Mouse (Mus musculus) right cerebral cortex, postnatal 36 days (tissue): ENCODE results near the gene Cbr4.
A peak's percentile ranks its signal among the peaks of the same experiment; 100 is the strongest.

Experiments used
- DNase-seq, 2 experiments: peaks; one replicate each; pipeline ENCODE4 v3.0.0; 2022; ENCODE audit warnings: low spot score in 2 of 2, mixed read lengths in 1 of 2

Cbr4 gene

DNA sequence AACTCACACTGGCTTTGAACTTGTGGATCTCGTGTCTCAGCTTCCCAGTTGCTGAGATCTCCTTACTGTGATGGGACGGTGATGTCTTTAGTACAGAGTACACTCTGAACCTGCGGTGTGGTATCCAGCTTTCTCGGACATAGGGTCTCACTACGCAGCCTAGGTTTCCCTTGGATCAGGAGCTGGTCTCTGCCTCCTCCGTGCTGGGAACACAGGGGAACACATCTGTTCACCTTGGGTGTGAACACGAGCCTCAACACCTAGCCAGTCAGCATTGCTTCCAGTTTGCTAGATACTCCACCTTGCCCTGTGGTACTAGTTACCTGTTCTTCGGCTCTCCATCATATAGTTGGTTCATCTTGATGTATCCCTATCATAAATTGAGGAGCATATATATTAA, 1.1 kb downstream of the Cbr4 start:
- DNase-seq, result no peak

GRCm38 (mm10) chr8:61497110-61497509, 9.6 kb downstream of the Cbr4 start:
- no peak for DNase-seq

GRCm38 (mm10) chr8:61499035-61499434, 11.5 kb downstream of the Cbr4 start:
- DNase-seq, result no peak

DNA sequence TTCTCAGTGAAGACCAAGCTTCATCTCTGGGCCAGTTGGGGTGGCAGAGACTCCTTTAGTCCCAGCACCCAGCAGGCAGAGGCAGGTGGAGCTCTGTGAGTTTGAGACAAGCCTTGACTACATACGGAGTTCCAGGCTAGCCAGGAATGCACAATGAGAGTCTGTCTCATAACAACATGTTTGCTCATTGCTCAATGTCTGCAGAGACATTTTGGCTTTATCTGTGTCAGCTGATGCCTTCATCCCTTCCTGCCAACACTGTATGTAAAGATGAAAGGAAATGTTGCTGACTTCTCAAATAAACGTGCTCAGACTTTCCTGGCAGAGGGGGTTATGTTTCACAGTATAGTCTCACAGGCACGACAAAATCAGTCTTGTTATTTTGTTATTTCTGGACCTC, 13.4 kb downstream of the Cbr4 start:
- DNase-seq, result no peak

DNA sequence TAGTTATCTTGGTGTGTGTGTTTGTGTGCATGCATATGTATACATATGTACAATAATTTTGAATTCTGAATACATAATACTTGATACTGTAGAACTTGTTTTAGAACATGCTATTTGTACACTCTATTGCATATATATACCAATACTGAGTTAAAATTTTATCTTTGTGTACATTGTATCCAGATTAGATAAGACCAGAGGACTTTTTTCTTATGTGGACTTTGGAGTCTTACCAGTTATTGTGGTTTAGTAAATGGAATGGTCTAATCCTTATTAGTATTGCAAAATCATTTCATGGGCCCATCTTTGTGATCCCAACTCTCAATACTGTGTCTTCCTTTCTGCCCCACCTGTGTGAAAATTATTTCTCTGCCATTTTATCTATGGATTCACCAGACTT, 14.7 kb downstream of the Cbr4 start:
- DNase-seq, result no peak

GRCm38 (mm10) chr8:61515110-61515930, 27.8 kb downstream of the Cbr4 start:
- no peak for DNase-seq

GRCm38 (mm10) chr8:61515931-61516744, 28.6 kb downstream of the Cbr4 start:
- DNase-seq, result peak; percentile 78 to 82

GRCm38 (mm10) chr8:61516745-61517501, 29.4 kb downstream of the Cbr4 start:
- no peak for DNase-seq

- DNase-seq, result no peak
Measured at GRCm38 (mm10) chr8:61517502-61518185, 30.1 kb downstream of the Cbr4 start.

DNA sequence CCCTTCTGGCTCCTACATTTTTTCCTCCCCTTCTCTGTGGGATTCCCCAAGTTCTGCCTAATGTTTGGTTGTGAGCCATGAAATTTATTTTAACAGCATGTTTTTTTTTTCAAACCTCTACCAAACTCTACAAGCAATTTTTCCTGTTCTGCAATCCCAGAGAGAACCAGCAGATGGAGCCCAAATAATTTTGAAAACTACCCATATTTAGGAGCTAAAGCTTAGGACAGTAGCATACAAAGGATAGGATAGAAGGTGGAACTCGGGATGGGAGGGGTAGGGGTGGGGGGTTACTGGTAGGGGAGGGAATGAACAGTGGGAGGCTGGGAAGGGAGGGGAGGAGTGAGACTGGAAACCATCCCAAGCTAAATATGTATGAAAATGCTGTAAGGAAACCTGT, 34.6 kb downstream of the Cbr4 start:
- no peak for DNase-seq

- DNase-seq, result no peak
Measured at GRCm38 (mm10) chr8:61527037-61527436, 39.5 kb downstream of the Cbr4 start.

DNA sequence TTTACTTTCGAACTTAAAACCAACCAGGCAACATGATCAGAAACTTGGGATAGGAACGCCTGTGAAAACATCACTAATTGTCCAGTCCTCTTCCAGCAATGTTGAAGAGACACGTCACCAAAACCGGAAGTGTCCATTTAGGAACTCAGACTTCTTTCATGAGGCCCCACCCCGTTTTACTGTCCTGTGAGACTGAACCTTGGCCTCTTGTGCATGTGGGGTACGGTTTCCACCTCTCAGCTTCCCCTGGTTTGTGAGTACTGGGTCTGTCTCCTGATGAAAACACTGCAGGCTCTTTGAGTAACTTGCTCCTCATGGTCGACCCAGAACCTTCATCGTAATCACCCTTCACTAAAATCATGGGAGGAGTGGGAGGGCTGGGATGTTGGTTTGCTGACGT, 40.7 kb downstream of the Cbr4 start:
- no peak for DNase-seq

DNA sequence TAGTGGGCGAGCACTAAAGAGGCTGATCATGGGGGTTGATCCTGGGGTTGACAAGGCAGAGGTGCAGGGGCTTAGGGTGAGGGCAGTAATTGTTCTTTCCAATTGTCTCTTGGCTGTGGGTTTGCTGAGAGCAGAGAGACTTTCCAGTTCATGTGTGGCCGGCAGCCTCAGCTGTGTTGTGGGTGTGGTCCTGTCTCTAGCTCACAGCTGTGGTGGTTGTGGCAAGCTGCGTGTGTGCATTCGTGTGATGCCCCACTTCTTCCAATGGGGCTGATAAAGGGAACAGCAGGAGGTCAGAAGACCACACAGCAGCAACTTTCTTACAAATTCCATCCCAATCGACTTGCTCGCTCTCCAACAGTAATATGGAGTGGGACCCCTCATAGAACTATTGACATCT, 41.1 kb downstream of the Cbr4 start:
- DNase-seq, result no peak

DNA sequence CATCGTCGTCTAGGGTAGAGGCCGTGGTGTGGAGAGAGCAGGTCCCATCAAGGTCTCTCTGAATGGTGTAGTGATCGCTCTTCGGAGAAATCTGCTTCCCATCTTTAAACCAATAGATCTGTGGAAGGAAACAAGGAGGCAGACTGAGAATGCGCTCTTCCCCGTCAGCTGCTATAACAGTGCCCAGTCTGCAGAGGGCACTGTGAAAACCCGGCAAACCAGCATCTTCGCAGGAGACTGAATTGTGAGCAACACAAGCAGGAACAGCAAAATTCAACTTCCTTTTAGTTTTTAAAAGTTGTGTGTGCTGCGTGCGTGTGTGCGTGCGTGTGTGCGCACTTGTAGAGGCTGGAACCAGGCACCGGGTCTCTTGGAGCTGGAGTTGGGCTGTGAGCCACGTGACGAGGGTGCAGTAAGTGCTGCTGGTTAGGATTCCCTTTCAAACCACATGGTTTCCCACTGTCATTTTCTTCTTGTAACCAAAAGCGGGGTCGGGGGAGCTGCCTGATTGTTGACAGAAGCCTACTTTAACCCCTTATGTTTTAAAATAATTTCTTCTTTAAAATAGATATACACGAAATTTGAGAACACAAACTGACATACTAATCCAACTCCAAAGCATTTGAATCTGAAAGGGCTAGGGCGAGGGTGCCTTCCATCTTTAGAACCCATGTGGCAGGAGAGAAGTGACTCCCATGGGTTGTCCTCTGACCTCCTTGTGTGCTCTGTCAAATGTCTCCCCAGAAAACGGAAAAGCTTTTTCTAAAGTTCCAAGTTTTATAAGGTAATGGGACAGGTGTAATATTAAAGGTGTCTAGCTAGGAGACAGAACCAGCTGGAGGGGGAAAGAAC, 44.6 kb downstream of the Cbr4 start:
- DNase-seq, result no peak

GRCm38 (mm10) chr8:61532831-61533230, 45.3 kb downstream of the Cbr4 start:
- no peak for DNase-seq

GRCm38 (mm10) chr8:61533356-61533926, 45.9 kb downstream of the Cbr4 start:
- no peak for DNase-seq

GRCm38 (mm10) chr8:61535472-61535871, 47.9 kb downstream of the Cbr4 start:
- no peak for DNase-seq

DNA sequence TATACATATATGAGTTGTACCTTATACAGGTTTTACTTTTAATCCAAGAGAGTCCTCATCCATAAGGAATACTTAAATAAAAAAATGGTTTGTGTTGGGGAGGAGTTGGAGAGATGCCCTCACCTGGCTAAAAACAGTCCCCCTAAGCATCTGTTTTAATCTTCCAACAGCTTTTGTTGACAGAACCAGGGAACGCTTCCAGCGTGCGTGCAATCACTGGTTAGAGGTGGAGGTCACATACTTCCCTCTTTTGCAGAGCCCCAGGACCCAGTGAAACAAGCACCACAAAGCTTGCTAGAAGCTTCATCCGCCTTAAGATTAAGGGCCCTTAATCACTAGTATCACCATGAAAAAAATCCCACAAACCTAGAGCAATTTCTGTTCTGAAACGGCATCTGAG, 49.9 kb downstream of the Cbr4 start:
- no peak for DNase-seq

DNA sequence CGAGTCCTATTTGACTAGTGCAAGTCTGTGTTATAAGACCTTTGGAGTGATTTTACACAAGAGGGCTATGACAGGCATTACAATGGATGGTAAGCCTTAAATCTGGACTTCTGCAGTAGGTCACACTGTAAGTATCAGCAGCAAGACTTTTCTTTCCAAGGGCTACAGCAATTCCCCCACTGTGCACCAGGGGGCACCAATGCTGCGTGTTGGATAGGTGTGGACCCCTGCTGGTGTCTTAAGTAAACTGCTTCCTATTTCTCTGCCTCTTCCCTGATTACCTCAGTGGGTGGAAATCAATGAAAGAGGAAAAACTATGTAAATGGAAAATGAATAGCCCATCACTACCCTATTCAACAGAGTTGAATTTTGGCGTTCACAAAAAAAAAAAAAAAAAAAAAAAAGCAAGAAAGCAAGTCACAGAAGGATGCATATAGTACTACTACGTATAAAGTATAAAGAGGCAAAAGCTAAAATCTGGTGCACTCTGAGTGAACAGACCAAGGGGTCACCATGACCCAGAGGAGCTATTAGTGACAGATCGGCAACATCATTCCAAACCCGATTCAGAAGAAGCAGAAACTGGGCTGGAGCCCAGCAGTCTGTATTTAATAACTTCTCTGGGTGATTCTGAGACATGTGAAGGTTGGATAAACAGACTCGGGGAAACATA, 52.4 kb downstream of the Cbr4 start:
- DNase-seq, result peak; percentile 68 to 75

DNA sequence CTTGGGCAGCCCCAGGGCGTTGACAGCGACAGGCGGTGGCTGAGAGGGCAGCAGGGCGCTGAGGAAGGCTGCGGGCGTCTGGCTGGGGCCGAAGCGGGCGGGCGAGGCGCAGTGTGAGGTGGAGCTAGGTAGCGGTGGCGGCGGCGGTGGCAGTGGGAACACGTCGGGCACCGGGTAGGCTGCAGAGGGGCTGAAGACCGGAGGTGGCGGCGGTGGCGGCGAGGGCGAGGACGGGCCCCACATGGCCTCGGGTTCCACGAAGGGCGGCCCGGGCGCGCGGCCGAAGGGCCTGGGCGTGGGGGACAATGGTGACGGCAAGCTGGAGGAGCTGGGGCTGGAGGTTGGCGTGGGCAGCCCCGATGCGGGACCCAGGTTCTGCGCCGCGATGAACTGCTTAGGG, 62.1 kb downstream of the Cbr4 start:
- DNase-seq, result no peak
